Mouse (Mus musculus) intestine, postnatal 0 days (tissue): ENCODE data around the gene Pacsin2. TPM values are rescaled to one million over a fixed set of nuclear protein-coding genes. Genes with fewer than 3 reads are reported as not detected.

Source experiments
- ATAC-seq: fragments of 200-750 bp; cut with Nextera tagmentation; 2 replicates; pipeline ENCODE4 v1.8.0; 2017; ENCODE audit warnings: mild to moderate bottlenecking, moderate TSS enrichment, moderate library complexity
- H3K27ac ChIP-seq: fragments of 300-500 bp; sonication (generic); 2 replicates; pipeline ENCODE4 v1.5.1; 2014; ENCODE audit warnings: mild to moderate bottlenecking, low read depth, low read length, moderate library complexity
- H3K27me3 ChIP-seq: fragments of 300-500 bp; sonication (generic); replicated peaks from 2 replicates; pipeline ENCODE4 v1.6.1; 2014; ENCODE audit warnings: low read length, mixed read lengths; ENCODE audit not compliant: control insufficient read depth, insufficient read depth
- H3K36me3 ChIP-seq: fragments of 300-500 bp; sonication (generic); 2 replicates; pipeline ENCODE4 v1.6.1; 2014; ENCODE audit warnings: mild to moderate bottlenecking, moderate library complexity; ENCODE audit not compliant: control insufficient read depth, insufficient read depth
- H3K4me1 ChIP-seq: fragments of 300-500 bp; sonication (generic); replicated peaks from 2 replicates; pipeline ENCODE4 v1.6.1; 2014; ENCODE audit warnings: antibody characterized with exemption, low read length, mixed read lengths; ENCODE audit not compliant: control insufficient read depth, insufficient read depth
- H3K4me2 ChIP-seq: fragments of 300-500 bp; sonication (generic); replicated peaks from 2 replicates; pipeline ENCODE4 v1.6.1; 2014; ENCODE audit warnings: low read depth, mild to moderate bottlenecking, moderate library complexity
- H3K4me3 ChIP-seq: fragments of 300-500 bp; sonication (generic); 2 replicates; pipeline ENCODE4 v1.5.1; 2014; ENCODE audit warnings: low read depth, low read length
- H3K9ac ChIP-seq: fragments of 300-500 bp; sonication (generic); 2 replicates; pipeline ENCODE4 v1.6.1; 2014; ENCODE audit warnings: mild to moderate bottlenecking, low read depth, low read length
- H3K9me3 ChIP-seq: fragments of 300-500 bp; sonication (generic); 2 replicates; pipeline ENCODE4 v1.6.1; 2016; ENCODE audit warnings: mixed run types; ENCODE audit not compliant: control insufficient read depth
- CTCF ChIP-seq: sonication (generic); IDR thresholded peaks from 2 replicates; pipeline ENCODE4 v1.5.1; 2016; ENCODE audit warnings: low read depth, mild to moderate bottlenecking, control low read depth, antibody characterized with exemption, moderate library complexity
- WGBS: fragments of 180-500 bp; shearing (Covaris S2); extraction: QIAGEN DNeasy Blood & Tissue Kit; methylation state at CpG from one replicate; pipeline ENCODE4 v1.1.7; 2014; 5-methylcytosine and 5-hydroxymethylcytosine counted together
- polyA plus RNA-seq: library from polyadenylated mRNA; unstranded; fragments of >200 nt; fragmentation: Nextera tagmentation; extraction: Ambion mirVana; gene quantifications from 2 replicates; pipeline ENCODE4 v1.2.1, GENCODE M21; 2015

Gene Pacsin2
- polyA plus RNA-seq, 1 experiment from 2014 or later: 40.9 TPM

DNA sequence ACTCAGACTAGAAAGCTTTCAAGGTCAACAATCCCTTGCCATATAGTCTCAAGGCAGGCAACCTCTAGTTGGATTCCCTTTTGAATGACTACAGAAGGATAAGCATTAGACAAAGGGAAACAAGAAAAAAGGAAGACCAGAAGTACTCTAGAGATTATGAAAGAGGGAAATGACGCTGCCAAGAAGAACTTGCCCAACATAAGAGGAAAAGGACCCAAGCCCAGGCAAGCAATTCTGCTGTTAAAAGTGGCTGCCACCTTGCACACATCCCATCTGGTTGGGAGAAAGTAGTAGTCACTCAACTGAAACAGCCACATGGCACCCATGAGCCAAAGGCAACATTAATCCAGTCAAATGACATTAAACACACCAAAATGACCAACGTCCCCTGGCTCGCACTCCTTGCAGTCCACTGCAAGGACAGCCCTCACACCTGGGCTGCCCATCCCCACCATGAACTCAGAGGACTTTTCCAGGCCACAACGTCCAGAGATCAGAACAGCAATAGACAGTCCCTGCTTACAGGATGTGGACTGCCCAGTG lies 21.8 kb downstream of the Pacsin2 start:
- peaks cover 24% of the 10 kb centered on the region for H3K4me1 ChIP-seq
- no peak overlapping the region for H3K9ac ChIP-seq
- no peaks in the 10 kb centered on the region for H3K36me3 ChIP-seq
- no peak for ATAC-seq
- H3K4me3 ChIP-seq: no peak overlapping the region
- H3K9me3 ChIP-seq: no peaks in the 10 kb centered on the region
- 77% methylated on average over 4 of the region's 4 CpGs for whole genome bisulfite sequencing
- H3K27me3 ChIP-seq: no peaks in the 10 kb centered on the region
- H3K4me2 ChIP-seq: no peak overlapping the region
- TF ChIP-seq CTCF: no peak
- 0 out of 2 replicates have a peak overlapping the region, but pooled peaks have one; percentile 2 for H3K27ac ChIP-seq

DNA sequence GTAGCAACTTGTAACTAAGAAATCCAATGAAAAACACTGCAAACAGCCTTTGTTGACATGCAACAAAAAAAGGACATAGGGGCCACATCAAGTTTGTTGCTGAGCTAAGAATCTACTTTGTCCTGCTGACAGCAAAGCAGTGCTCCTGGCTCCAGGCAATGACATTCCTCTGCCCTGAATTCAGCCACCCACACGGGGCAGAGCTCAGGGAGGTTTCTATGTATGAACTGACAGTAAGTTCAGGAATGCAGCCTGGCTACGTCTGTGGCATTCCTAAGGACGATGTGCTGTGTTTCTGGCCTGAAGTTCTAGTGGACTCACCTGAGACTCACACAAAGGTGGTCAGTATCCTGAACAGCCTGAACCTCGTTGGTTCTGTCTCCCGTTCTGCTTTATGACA lies 23.7 kb downstream of the Pacsin2 start:
- Histone ChIP-seq H3K9me3 (no peaks in the 10 kb centered on the region), H3K27me3 (no peaks in the 10 kb centered on the region), H3K9ac (no peak overlapping the region), H3K36me3 (no peaks in the 10 kb centered on the region), H3K27ac (no peak overlapping the region), H3K4me3 (no peak overlapping the region), H3K4me2 (no peak overlapping the region), H3K4me1 (peaks cover 14% of the 10 kb centered on the region)
- no peak for ATAC-seq
- no peak for TF ChIP-seq CTCF
- 53% methylated on average over 5 of the region's 5 CpGs for WGBS

DNA sequence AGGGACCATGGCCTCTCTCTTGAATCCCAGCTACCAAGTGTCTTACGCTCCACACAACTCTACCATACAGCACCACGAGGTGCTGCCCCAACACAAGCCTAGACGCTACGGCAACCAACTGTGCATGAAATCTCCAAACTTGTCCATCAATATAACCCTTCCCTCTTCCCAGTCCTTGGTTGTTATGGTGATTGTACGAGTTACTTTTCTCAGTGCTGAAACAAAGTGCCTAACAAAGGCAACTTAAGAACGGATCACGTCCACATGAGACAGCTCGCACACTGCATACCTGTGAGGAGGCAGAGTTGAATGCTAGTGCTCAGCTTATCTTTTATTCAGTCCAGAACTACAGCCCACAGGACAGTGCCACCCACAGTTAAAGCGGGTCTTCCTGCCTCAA lies 27.9 kb downstream of the Pacsin2 start:
- ATAC-seq: no peak
- 0 out of 2 replicates have a peak, but pooled peaks have one; percentile 3 for TF ChIP-seq CTCF
- no peaks in the 10 kb centered on the region for H3K27me3 ChIP-seq
- WGBS: 87% methylated on average over 9 of the region's 9 CpGs
- no peaks in the 10 kb centered on the region for H3K36me3 ChIP-seq
- H3K9me3 ChIP-seq: no peaks in the 10 kb centered on the region
- no peak overlapping the region for H3K9ac ChIP-seq
- H3K4me1 ChIP-seq: no peaks in the 10 kb centered on the region
- H3K4me3 ChIP-seq: no peak overlapping the region
- H3K27ac ChIP-seq: no peak overlapping the region
- no peak overlapping the region for H3K4me2 ChIP-seq

DNA sequence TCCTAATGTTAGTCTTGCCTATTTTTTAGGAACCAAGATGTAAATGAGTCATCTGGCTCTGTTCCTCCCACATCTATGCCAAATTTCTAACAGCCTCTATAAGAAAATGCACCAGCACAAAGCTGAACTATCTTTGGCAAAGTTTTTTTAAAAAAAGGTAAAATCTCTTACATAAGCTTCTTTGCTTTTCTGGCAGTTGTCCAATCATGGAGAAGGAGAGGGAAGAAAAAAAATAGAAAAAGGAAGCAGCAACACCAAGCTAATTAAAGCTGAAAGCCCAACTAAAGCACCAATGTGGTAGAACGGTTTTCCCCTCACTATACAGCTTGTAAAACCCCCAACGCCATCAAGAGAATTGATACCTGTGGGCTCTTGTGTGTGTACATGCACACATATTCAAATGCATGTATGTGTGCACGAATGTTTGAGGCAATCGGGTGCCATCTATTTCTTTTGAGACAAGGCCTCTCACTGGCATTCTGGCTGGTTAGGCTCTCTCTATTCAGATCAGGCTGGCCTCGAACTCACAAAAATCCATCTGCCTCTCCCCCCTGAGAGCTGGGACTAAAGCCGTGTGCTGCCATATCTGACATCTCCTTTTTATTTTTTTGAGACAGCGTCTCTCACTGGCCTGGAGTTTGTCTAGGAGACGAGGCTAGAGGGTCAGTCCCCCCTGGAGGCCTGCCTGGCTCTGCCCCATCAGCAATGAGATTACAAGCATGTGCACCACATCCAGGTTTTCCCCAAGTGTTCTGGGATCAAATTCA lies 28.9 kb downstream of the Pacsin2 start:
- no peak for TF ChIP-seq CTCF
- no peaks in the 10 kb centered on the region for H3K27me3 ChIP-seq
- no peak overlapping the region for H3K9ac ChIP-seq
- H3K27ac ChIP-seq: no peak overlapping the region
- no peaks in the 10 kb centered on the region for H3K36me3 ChIP-seq
- no peaks in the 10 kb centered on the region for H3K9me3 ChIP-seq
- H3K4me2 ChIP-seq: no peak overlapping the region
- H3K4me1 ChIP-seq: no peaks in the 10 kb centered on the region
- H3K4me3 ChIP-seq: no peak overlapping the region
- ATAC-seq: no peak
- WGBS: 79% methylated on average over 8 of the region's 8 CpGs

DNA sequence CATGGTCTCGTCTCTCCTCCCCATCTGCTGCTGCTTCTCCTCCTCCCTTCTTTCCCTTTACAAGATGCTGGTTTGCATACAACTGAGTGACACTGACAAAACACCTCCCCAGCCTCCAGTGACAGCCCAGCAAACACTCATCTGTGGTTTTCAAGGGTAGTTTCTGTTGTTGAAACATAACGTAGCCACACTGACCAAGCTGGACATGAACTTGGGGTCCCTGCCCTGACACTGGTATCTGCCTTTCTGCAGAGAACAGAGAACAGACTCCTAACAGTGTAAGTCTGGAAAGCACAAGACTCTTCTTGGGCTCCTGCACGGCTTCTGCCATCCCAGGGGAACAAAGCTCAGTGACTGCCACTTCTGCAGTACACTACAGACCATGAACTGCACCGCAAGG lies 29.7 kb downstream of the Pacsin2 start:
- WGBS: 84% methylated on average over 4 of the region's 4 CpGs
- Histone ChIP-seq H3K4me1 (no peaks in the 10 kb centered on the region), H3K27me3 (no peaks in the 10 kb centered on the region), H3K9ac (no peak overlapping the region), H3K4me2 (no peak overlapping the region), H3K36me3 (no peaks in the 10 kb centered on the region), H3K4me3 (no peak overlapping the region), H3K27ac (no peak overlapping the region), H3K9me3 (no peaks in the 10 kb centered on the region)
- TF ChIP-seq CTCF: no peak
- ATAC-seq: no peak

DNA sequence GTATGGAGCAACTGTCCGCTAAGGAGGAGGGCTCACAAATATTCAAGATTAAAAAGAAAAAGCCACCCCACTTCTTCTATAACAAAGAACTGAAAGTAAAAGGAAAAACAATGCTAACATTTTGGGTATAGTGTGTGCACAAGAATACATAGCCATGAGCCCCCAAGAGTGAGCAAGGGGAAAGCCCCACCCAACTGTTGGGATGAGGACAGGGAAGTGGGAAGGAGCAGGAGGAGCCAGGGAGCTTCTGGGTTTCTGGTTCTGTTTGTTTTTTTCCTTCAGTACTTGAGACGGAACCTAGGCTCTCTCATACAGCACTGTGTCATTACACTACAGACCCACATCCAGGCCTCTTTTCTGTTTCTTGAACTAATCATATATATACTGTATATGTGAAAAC lies 31.1 kb downstream of the Pacsin2 start:
- peak overlapping the region; percentile 47 for H3K4me2 ChIP-seq
- H3K9me3 ChIP-seq: no peaks in the 10 kb centered on the region
- ATAC-seq: no peak
- H3K36me3 ChIP-seq: no peaks in the 10 kb centered on the region
- H3K4me3 ChIP-seq: no peak overlapping the region
- no peaks in the 10 kb centered on the region for H3K27me3 ChIP-seq
- no peak overlapping the region for H3K9ac ChIP-seq
- H3K27ac ChIP-seq: peak overlapping the region; percentile 77
- WGBS: 74% methylated on average over 2 of the region's 2 CpGs
- TF ChIP-seq CTCF: no peak
- H3K4me1 ChIP-seq: no peaks in the 10 kb centered on the region
